Mouse (Mus musculus): Measurements from ENCODE around the gene Emg1. TPM values are rescaled to one million over a fixed set of nuclear protein-coding genes. Genes with fewer than 3 reads are reported as not detected.

Emg1 gene
- polyA plus RNA-seq, 2 experiments, result 103 to 147 TPM

- peak within 1 kb of the TSS; percentile 62 to 71 for H3K4me3 ChIP-seq (ENCODE audit: insufficient read depth in 1 of 2, low read depth in 2 of 2, low read length in 2 of 2)
- TF ChIP-seq CTCF (IDR thresholded peaks at IDR 0.05; ENCODE audit: low read depth), result no peak
- TF ChIP-seq EP300 (IDR thresholded peaks at IDR 0.05; ENCODE audit: low read depth), result peak; percentile 67
- DNase-seq (ENCODE audit: low read depth in 3 of 3, low spot score in 3 of 3) (peak; percentile 87 to 90 (median 90)), ATAC-seq (ENCODE audit: insufficient read depth) (peak; percentile 80)
- H3K27me3 ChIP-seq (ENCODE audit: control insufficient read depth, insufficient read depth, low read length), result no peaks in the 10 kb centered on the region
- peaks cover 14 to 22% of the 10 kb centered on the region in 2 experiments for H3K4me1 ChIP-seq (replicated peaks; ENCODE audit: control insufficient read depth in 2 of 2, insufficient read depth in 2 of 2, low read length in 1 of 2)
- peak within 1 kb of the TSS; percentile 76 for H3K9ac ChIP-seq (replicated peaks)
- H3K9me3 ChIP-seq (ENCODE audit: control insufficient read depth, low read length), result no peaks in the 10 kb centered on the region
- peak within 1 kb of the TSS; percentile 91 for H3K27ac ChIP-seq
- H3K36me3 ChIP-seq (replicated peaks; ENCODE audit: control insufficient read depth, insufficient read depth, low read depth), result no peaks in the 10 kb centered on the region
- H3K4me2 ChIP-seq (ENCODE audit: low read depth), result peak within 1 kb of the TSS; percentile 92
- WGBS (ENCODE audit: insufficient replicate concordance), result under 1% methylated on average over 41 of the region's 41 CpGs
Measured at GRCm38 (mm10) chr6:124740888-124741761, 29.1 kb upstream of the Emg1 start, which contains the start of gene Grcc10. Gene Grcc10 (minus strand): TSS chr6:124741374.

GRCm38 (mm10) chr6:124740211-124740887 lies 28.4 kb upstream of the Emg1 start:
- H3K9me3 ChIP-seq (ENCODE audit: control insufficient read depth, low read length), result no peaks in the 10 kb centered on the region
- peak overlapping the region; percentile 91 for H3K27ac ChIP-seq
- H3K36me3 ChIP-seq (replicated peaks; ENCODE audit: control insufficient read depth, insufficient read depth, low read depth), result no peaks in the 10 kb centered on the region
- TF ChIP-seq CTCF (IDR thresholded peaks at IDR 0.05; ENCODE audit: low read depth), result peak; percentile 73
- TF ChIP-seq EP300 (IDR thresholded peaks at IDR 0.05; ENCODE audit: low read depth), result no peak
- DNase-seq (ENCODE audit: low read depth in 3 of 3, low spot score in 3 of 3) (peak; percentile 45 to 59 (median 49)), ATAC-seq (ENCODE audit: insufficient read depth) (peak; percentile 11)
- H3K4me1 ChIP-seq (replicated peaks; ENCODE audit: control insufficient read depth in 2 of 2, insufficient read depth in 2 of 2, low read length in 1 of 2), result peaks cover 14 to 22% of the 10 kb centered on the region in 2 experiments
- peak overlapping the region; percentile 62 to 71 for H3K4me3 ChIP-seq (ENCODE audit: insufficient read depth in 1 of 2, low read depth in 2 of 2, low read length in 2 of 2)
- WGBS (ENCODE audit: insufficient replicate concordance), result under 1% methylated on average over 29 of the region's 29 CpGs
- no peaks in the 10 kb centered on the region for H3K27me3 ChIP-seq (ENCODE audit: control insufficient read depth, insufficient read depth, low read length)
- H3K4me2 ChIP-seq (ENCODE audit: low read depth), result peak overlapping the region; percentile 92
- peak overlapping the region; percentile 76 for H3K9ac ChIP-seq (replicated peaks)

- no peak for DNase-seq (ENCODE audit: low read depth in 3 of 3, low spot score in 3 of 3)
- ATAC-seq (ENCODE audit: insufficient read depth), result no peak
- Histone ChIP-seq H3K27me3 (ENCODE audit: control insufficient read depth, insufficient read depth, low read length) (no peaks in the 10 kb centered on the region), H3K36me3 (replicated peaks; ENCODE audit: control insufficient read depth, insufficient read depth, low read depth) (no peaks in the 10 kb centered on the region), H3K9me3 (ENCODE audit: control insufficient read depth, low read length) (no peaks in the 10 kb centered on the region), H3K4me3 (ENCODE audit: insufficient read depth in 1 of 2, low read depth in 2 of 2, low read length in 2 of 2) (no peak overlapping the region), H3K4me1 (replicated peaks; ENCODE audit: control insufficient read depth in 2 of 2, insufficient read depth in 2 of 2, low read length in 1 of 2) (peaks cover 14 to 22% of the 10 kb centered on the region in 2 experiments), H3K9ac (replicated peaks) (peak overlapping the region; percentile 76; the same call in 1 of the 2 replicates), H3K4me2 (ENCODE audit: low read depth) (peak overlapping the region; percentile 92), H3K27ac (peak overlapping the region; percentile 91)
- TF ChIP-seq EP300 (IDR thresholded peaks at IDR 0.05; ENCODE audit: low read depth), result no peak
- TF ChIP-seq CTCF (IDR thresholded peaks at IDR 0.05; ENCODE audit: low read depth), result no peak
- WGBS (ENCODE audit: insufficient replicate concordance), result 67% methylated on average over 10 of the region's 10 CpGs
Measured at GRCm38 (mm10) chr6:124739231-124739796, 27.3 kb upstream of the Emg1 start.

GRCm38 (mm10) chr6:124738511-124739023 lies 26.6 kb upstream of the Emg1 start, which contains the start of gene Ptpn6:
Gene Ptpn6 (minus strand): TSS chr6:124738714.
- H3K9ac ChIP-seq (replicated peaks), result peak within 1 kb of the TSS; percentile 6; the same call in 1 of the 2 replicates
- H3K4me1 ChIP-seq (replicated peaks; ENCODE audit: control insufficient read depth in 2 of 2, insufficient read depth in 2 of 2, low read length in 1 of 2), result peaks cover 14 to 24% of the 10 kb centered on the region in 2 experiments

More at GRCm38 (mm10) chr6:124738511-124739023, 26.6 kb upstream of the Emg1 start, which contains the start of gene Ptpn6:
- H3K27ac ChIP-seq, result peak within 1 kb of the TSS; percentile 91
- no peaks in the 10 kb centered on the region for H3K36me3 ChIP-seq (replicated peaks; ENCODE audit: control insufficient read depth, insufficient read depth, low read depth)
- peak within 1 kb of the TSS in 1 of 2 experiments; percentile 9; a peak in 1 of 4 replicates for H3K4me3 ChIP-seq (ENCODE audit: insufficient read depth in 1 of 2, low read depth in 2 of 2, low read length in 2 of 2)
- WGBS (ENCODE audit: insufficient replicate concordance), result 26% methylated on average over 15 of the region's 15 CpGs
- ATAC-seq (ENCODE audit: insufficient read depth) (peak; percentile 2; the same call in 1 of the 2 replicates), DNase-seq (ENCODE audit: low read depth in 3 of 3, low spot score in 3 of 3) (peak in 1 of 3 experiments; percentile 42)
- H3K9me3 ChIP-seq (ENCODE audit: control insufficient read depth, low read length), result no peaks in the 10 kb centered on the region
- no peak for TF ChIP-seq EP300 (IDR thresholded peaks at IDR 0.05; ENCODE audit: low read depth)
- no peak for TF ChIP-seq CTCF (IDR thresholded peaks at IDR 0.05; ENCODE audit: low read depth)
- peak within 1 kb of the TSS; percentile 92 for H3K4me2 ChIP-seq (ENCODE audit: low read depth)
- H3K27me3 ChIP-seq (ENCODE audit: control insufficient read depth, insufficient read depth, low read length), result no peaks in the 10 kb centered on the region

Data from liver, embryonic 14.5 days (tissue).